Mouse (Mus musculus): ENCODE measurements around the gene Atad5. TPM values are rescaled to one million over a fixed set of nuclear protein-coding genes. Genes with fewer than 3 reads are reported as not detected.
"Not testable (repeated sequence)": the region's sequence is repeated elsewhere in the genome, so short reads cannot be mapped to it uniquely, and the experiment has no call there.

Gene Atad5
- total and polyA plus RNA-seq, 3 experiments = 17.1 to 66.9 (median 22.6) TPM

GRCm38 (mm10) chr11:80062159-80062558 is 27.0 kb upstream of the Atad5 start:
- no peak for TF ChIP-seq ZKSCAN1 (IDR thresholded peaks at IDR 0.05; ENCODE audit: low read depth, low read length)
- TF ChIP-seq RAD21 (IDR thresholded peaks at IDR 0.05; ENCODE audit: low read depth, low read length) = no peak
- TF ChIP-seq MXI1 (IDR thresholded peaks at IDR 0.05; ENCODE audit: low read depth, low read length) = no peak
- no peak for TF ChIP-seq NELFE (IDR thresholded peaks at IDR 0.05; ENCODE audit: low read depth, low read length)
- TF ChIP-seq RCOR1 (IDR thresholded peaks at IDR 0.05; ENCODE audit: low read depth, low read length) = no peak
- TF ChIP-seq UBTF (IDR thresholded peaks at IDR 0.05; ENCODE audit: borderline replicate concordance, insufficient read depth, low read depth, low read length) = no peak
- TF ChIP-seq BHLHE40 (IDR thresholded peaks at IDR 0.05; ENCODE audit: borderline replicate concordance, low read depth, low read length) = no peak
- no peak for TF ChIP-seq EP300 (IDR thresholded peaks at IDR 0.05; ENCODE audit: low read depth in 1 of 2, low read length in 2 of 2)
- TF ChIP-seq NRF1 (IDR thresholded peaks at IDR 0.05; ENCODE audit: insufficient read depth, low read depth, low read length, poor library complexity, severe bottlenecking) = no peak
- no peak for TF ChIP-seq HCFC1 (IDR thresholded peaks at IDR 0.05; ENCODE audit: low read depth, low read length)
- TF ChIP-seq POLR2AphosphoS5 (IDR thresholded peaks at IDR 0.05; ENCODE audit: borderline replicate concordance, low read depth, low read length) = no peak
- TF ChIP-seq MAZ (IDR thresholded peaks at IDR 0.05; ENCODE audit: low read depth, low read length) = no peak
- TF ChIP-seq CTCF (IDR thresholded peaks at IDR 0.05 in 2 of 3, conservative IDR thresholded peaks at IDR 0.05 in 1 of 3; ENCODE audit: control insufficient read depth in 1 of 3, insufficient read depth in 1 of 3, low read depth in 2 of 3, low read length in 3 of 3, poor library complexity in 1 of 3, severe bottlenecking in 1 of 3) = no peak
- TF ChIP-seq CHD2 (IDR thresholded peaks at IDR 0.05; ENCODE audit: low read length) = no peak
- no peak for TF ChIP-seq SMC3 (IDR thresholded peaks at IDR 0.05; ENCODE audit: low read depth, low read length)
- no peak for TF ChIP-seq ZC3H11A (IDR thresholded peaks at IDR 0.05; ENCODE audit: low read depth, low read length)
- TF ChIP-seq ZMIZ1 (IDR thresholded peaks at IDR 0.05; ENCODE audit: low read depth, low read length) = no peak
- no peak for TF ChIP-seq USF2 (IDR thresholded peaks at IDR 0.05; ENCODE audit: borderline replicate concordance in 1 of 2, insufficient read depth in 1 of 2, low read depth in 1 of 2, low read length in 2 of 2)
- no peak for TF ChIP-seq POLR2A (IDR thresholded peaks at IDR 0.05; ENCODE audit: control insufficient read depth in 1 of 2, insufficient read depth in 1 of 2, low read depth in 1 of 2, low read length in 2 of 2, poor library complexity in 1 of 2)
- no peak for TF ChIP-seq GABPA (IDR thresholded peaks at IDR 0.05; ENCODE audit: low read depth, low read length)
- no peaks in the 10 kb centered on the region for H3K9me3 ChIP-seq (replicated peaks; ENCODE audit: insufficient read depth, low read length)
- no peak overlapping the region for H3K9ac ChIP-seq (ENCODE audit: control insufficient read depth, low read depth, low read length, poor library complexity, severe bottlenecking)
- peaks cover 0 to 69% of the 10 kb centered on the region in 2 experiments; a peak in 2 of 4 replicates for H3K36me3 ChIP-seq (ENCODE audit: control insufficient read depth in 1 of 2, insufficient read depth in 2 of 2, low read length in 2 of 2)
- H3K4me3 ChIP-seq (ENCODE audit: control insufficient read depth in 1 of 2, insufficient read depth in 1 of 2, low read depth in 2 of 2, low read length in 2 of 2) = no peak overlapping the region
- H3K27me3 ChIP-seq (ENCODE audit: control insufficient read depth in 1 of 2, insufficient read depth in 2 of 2, low read length in 2 of 2) = no peaks in the 10 kb centered on the region
- H3K4me1 ChIP-seq (ENCODE audit: control insufficient read depth in 1 of 2, insufficient read depth in 2 of 2, low read length in 2 of 2) = no peaks in the 10 kb centered on the region
- no peak for DNase-seq (ENCODE audit: low read depth, low spot score)
- peaks cover 5% of the 10 kb centered on the region; the same call in 1 of the 2 replicates for H3K79me2 ChIP-seq (ENCODE audit: control insufficient read depth, insufficient read depth, low read length, poor library complexity)
- no peak overlapping the region for H3K27ac ChIP-seq (ENCODE audit: control insufficient read depth, low read depth, low read length)

DNA sequence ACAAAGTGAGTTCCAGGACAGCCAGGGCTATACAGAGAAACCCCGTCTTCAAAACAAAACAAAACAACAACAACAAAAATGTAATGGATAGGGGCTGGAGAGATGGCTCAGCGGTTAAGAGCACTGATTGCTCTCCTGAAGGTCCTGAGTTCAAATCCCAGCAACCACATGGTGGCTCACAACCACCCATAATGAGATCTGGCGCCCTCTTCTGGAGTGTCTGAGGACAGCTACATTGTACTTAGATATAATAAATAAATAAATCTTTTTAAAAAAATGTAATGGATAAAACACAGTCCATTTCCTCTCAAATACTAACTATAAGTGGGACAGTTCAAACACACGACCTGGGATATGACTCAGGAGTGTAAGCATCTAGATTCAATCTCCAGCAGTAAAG is 22.8 kb upstream of the Atad5 start:
- H3K27ac ChIP-seq (ENCODE audit: control insufficient read depth, low read depth, low read length); H3K27me3 ChIP-seq (ENCODE audit: control insufficient read depth in 1 of 2, insufficient read depth in 2 of 2, low read length in 2 of 2); H3K9me3 ChIP-seq (replicated peaks; ENCODE audit: insufficient read depth, low read length); H3K9ac ChIP-seq (ENCODE audit: control insufficient read depth, low read depth, low read length, poor library complexity, severe bottlenecking); H3K4me3 ChIP-seq (ENCODE audit: control insufficient read depth in 1 of 2, insufficient read depth in 1 of 2, low read depth in 2 of 2, low read length in 2 of 2); DNase-seq (ENCODE audit: low read depth, low spot score); H3K4me1 ChIP-seq (ENCODE audit: control insufficient read depth in 1 of 2, insufficient read depth in 2 of 2, low read length in 2 of 2): not testable (repeated sequence)
- peaks cover 16 to 40% of the 10 kb centered on the region in 2 experiments for H3K36me3 ChIP-seq (ENCODE audit: control insufficient read depth in 1 of 2, insufficient read depth in 2 of 2, low read length in 2 of 2)
- TF ChIP-seq CTCF (IDR thresholded peaks at IDR 0.05 in 2 of 3, conservative IDR thresholded peaks at IDR 0.05 in 1 of 3; ENCODE audit: control insufficient read depth in 1 of 3, insufficient read depth in 1 of 3, low read depth in 2 of 3, low read length in 3 of 3, poor library complexity in 1 of 3, severe bottlenecking in 1 of 3) = peak in 2 of 3 experiments; percentile 23 to 24; a peak in 2 of 6 replicates
- peaks cover 32% of the 10 kb centered on the region for H3K79me2 ChIP-seq (ENCODE audit: control insufficient read depth, insufficient read depth, low read length, poor library complexity)
